Comparison of ENCODE assay signal across 8 mouse cellular contexts in genomic region chr1:126817381-126818034, GRCm38 (mm10). TPM values are rescaled to one million over a fixed set of nuclear protein-coding genes. Genes with fewer than 3 reads are reported as not detected.
A peak's percentile ranks its signal among the peaks of the same experiment; 100 is the strongest.
DNase-seq lines count a peak whose midpoint lies in the region; ATAC-seq and TF ChIP-seq lines count a peak whose summit lies in the region.

No protein-coding gene starts in this region.

- peak; percentile 98 for ATAC-seq in common myeloid progenitor, adult 5-6 weeks (replicated peaks; ENCODE audit: low read depth, poor library complexity, severe bottlenecking)
- ATAC-seq in heart, embryonic 15.5 days (replicated peaks; ENCODE audit: insufficient number of reproducible peaks, insufficient read depth, low FRiP score, low read depth): peak; percentile 80; the same call in 1 of the 2 replicates
- peak; percentile 47 for ATAC-seq in liver, embryonic 16.5 days (ENCODE audit: low read depth)

- no peak for TF ChIP-seq CTCF in kidney, adult 2 months (conservative IDR thresholded peaks at IDR 0.05; ENCODE audit: insufficient read depth, insufficient read length, low read depth, low read length)

- H3K36me3 ChIP-seq in kidney, adult 2 months (ENCODE audit: control insufficient read depth, insufficient read depth, low read length): no peaks in the 10 kb centered on the region; the same call in 1 of the 2 replicates
- no peaks in the 10 kb centered on the region for H3K36me3 ChIP-seq in heart, embryonic 15.5 days
- H3K36me3 ChIP-seq in liver, embryonic 16.5 days (ENCODE audit: control insufficient read depth, insufficient read depth): no peaks in the 10 kb centered on the region

- WGBS in kidney, adult 2 months: 32% methylated on average over 9 of the region's 9 CpGs
- WGBS in heart, embryonic 15.5 days: 16% methylated on average over 9 of the region's 9 CpGs
- WGBS in liver, embryonic 16.5 days (ENCODE audit: insufficient replicate concordance): 15% methylated on average over 9 of the region's 9 CpGs

- no peaks in the 10 kb centered on the region for H3K9me3 ChIP-seq in heart, embryonic 15.5 days (replicated peaks)
- H3K9me3 ChIP-seq in liver, embryonic 16.5 days (replicated peaks; ENCODE audit: control insufficient read depth, low read length): no peaks in the 10 kb centered on the region

- H3K9ac ChIP-seq in heart, embryonic 15.5 days: no peak overlapping the region
- H3K9ac ChIP-seq in liver, embryonic 16.5 days (ENCODE audit: low read depth, low read length): no peak overlapping the region

- H3K4me3 ChIP-seq in kidney, adult 2 months (ENCODE audit: insufficient read depth, low read depth, low read length): no peak overlapping the region
- H3K4me3 ChIP-seq in heart, embryonic 15.5 days: no peak overlapping the region
- no peak overlapping the region for H3K4me3 ChIP-seq in liver, embryonic 16.5 days (ENCODE audit: low read depth, low read length)

- DNase-seq in kidney, adult 2 months: peak; percentile 8
- DNase-seq in kidney, adult 11 months: no peak
- DNase-seq in spleen, adult 18-20 months: peak; percentile 62 to 63
- DNase-seq in layer of hippocampus, adult 11-12 months (ENCODE audit: low spot score): no peak
- no peak for DNase-seq in frontal cortex, postnatal 10 days (ENCODE audit: low spot score in 2 of 2)

- H3K27me3 ChIP-seq in kidney, adult 2 months (replicated peaks; ENCODE audit: control insufficient read depth, insufficient read depth, low read length): no peaks in the 10 kb centered on the region
- H3K27me3 ChIP-seq in heart, embryonic 15.5 days: no peaks in the 10 kb centered on the region
- no peaks in the 10 kb centered on the region for H3K27me3 ChIP-seq in liver, embryonic 16.5 days (ENCODE audit: control insufficient read depth, insufficient read depth, low read depth, low read length)

- no peaks in the 10 kb centered on the region for H3K4me1 ChIP-seq in kidney, adult 2 months (ENCODE audit: control insufficient read depth, insufficient read depth, low read length)
- peaks cover 15% of the 10 kb centered on the region for H3K4me1 ChIP-seq in heart, embryonic 15.5 days (replicated peaks)
- H3K4me1 ChIP-seq in liver, embryonic 16.5 days (ENCODE audit: control insufficient read depth, low read depth, low read length): no peaks in the 10 kb centered on the region

- peak overlapping the region; percentile 26 for H3K4me2 ChIP-seq in heart, embryonic 15.5 days
- no peak overlapping the region for H3K4me2 ChIP-seq in liver, embryonic 16.5 days (ENCODE audit: low read depth, low read length)

- TF ChIP-seq POLR2A in kidney, adult 2 months (IDR thresholded peaks at IDR 0.05; ENCODE audit: low read depth, low read length): no peak

- no peak overlapping the region for H3K27ac ChIP-seq in kidney, adult 2 months (ENCODE audit: insufficient read depth, low read depth, low read length)
- peak overlapping the region; percentile 62 for H3K27ac ChIP-seq in heart, embryonic 15.5 days
- H3K27ac ChIP-seq in liver, embryonic 16.5 days (ENCODE audit: low read length): no peak overlapping the region

RNA-seq across cellular contexts. Expression of gene Nckap5, which starts 13.1 kb away (rescaled TPM):
- polyA plus RNA-seq in kidney, adult 2 months (2012; rRNA removed): 3.1 and 3.6 TPM in 2 replicates
- total RNA-seq in common myeloid progenitor, adult 5-6 weeks (2017): not detected in 2 replicates
- 7.5 and 8.8 TPM in 2 replicates for polyA plus RNA-seq in heart, embryonic 15.5 days (2015; fragmentation: Nextera tagmentation; extraction: Ambion mirVana)
- 1.8 and 1.9 TPM in 2 replicates for polyA plus RNA-seq in liver, embryonic 16.5 days (2015; fragmentation: Nextera tagmentation; extraction: Ambion mirVana)

Comparison
In these comparisons a context has a peak if more than half of its experiments do, and no peak if none do; other contexts are left out.
1. DNase-seq: peak in kidney, adult 2 months (single experiment) and spleen, adult 18-20 months (2 of 2); none in kidney, adult 11 months (single experiment), layer of hippocampus, adult 11-12 months (single experiment) and frontal cortex, postnatal 10 days (0 of 2).
2. ATAC-seq: peak in every context shown above with its lines; median percentile 98 in common myeloid progenitor, adult 5-6 weeks; 80 in heart, embryonic 15.5 days; 47 in liver, embryonic 16.5 days.